Mouse (Mus musculus): ENCODE results near the gene Emilin1. TPM values are rescaled to one million over a fixed set of nuclear protein-coding genes. Genes with fewer than 3 reads are reported as not detected.
"Not testable (repeated sequence)": the region's sequence is repeated elsewhere in the genome, so short reads cannot be mapped to it uniquely, and the experiment has no call there.

Emilin1 gene
- polyA plus RNA-seq, 1 experiment from 2014 or later, result 233 TPM

- WGBS, result 59% methylated on average over 5 of the region's 5 CpGs
- H3K27ac ChIP-seq, result no peak overlapping the region
- no peak for ATAC-seq (ENCODE audit: borderline replicate concordance, extremely low read depth, low FRiP score, low TSS enrichment)
- H3K27me3 ChIP-seq, result no peaks in the 10 kb centered on the region
- no peak overlapping the region for H3K4me3 ChIP-seq
- H3K36me3 ChIP-seq, result peaks cover 38% of the 10 kb centered on the region
- H3K4me2 ChIP-seq, result no peak overlapping the region
- no peaks in the 10 kb centered on the region for H3K4me1 ChIP-seq
- H3K9ac ChIP-seq, result no peak overlapping the region
- no peaks in the 10 kb centered on the region for H3K9me3 ChIP-seq
These were observed 33.8 kb upstream of the Emilin1 start for GRCm38 (mm10) chr5:30879347-30879943.

GRCm38 (mm10) chr5:30881839-30882238 is 31.4 kb upstream of the Emilin1 start:
- H3K27me3 ChIP-seq; H3K4me2 ChIP-seq; H3K9me3 ChIP-seq; ATAC-seq (ENCODE audit: borderline replicate concordance, extremely low read depth, low FRiP score, low TSS enrichment); H3K4me1 ChIP-seq; H3K4me3 ChIP-seq; H3K27ac ChIP-seq; H3K9ac ChIP-seq: not testable (repeated sequence)
- H3K36me3 ChIP-seq, result peaks cover 14% of the 10 kb centered on the region
- WGBS, result 80% methylated on average over 4 of the region's 4 CpGs

- ATAC-seq (ENCODE audit: borderline replicate concordance, extremely low read depth, low FRiP score, low TSS enrichment), result no peak
- Histone ChIP-seq H3K27ac (no peak overlapping the region), H3K4me2 (peak overlapping the region; percentile 87), H3K36me3 (peaks cover under 1% of the 10 kb centered on the region; the same call in 1 of the 2 replicates), H3K9me3 (no peaks in the 10 kb centered on the region), H3K9ac (no peak overlapping the region; the same call in 1 of the 2 replicates), H3K4me1 (peaks cover 22% of the 10 kb centered on the region), H3K4me3 (peak overlapping the region; percentile 91), H3K27me3 (no peaks in the 10 kb centered on the region)
- 37% methylated on average over 4 of the region's 4 CpGs for WGBS
These were observed 27.0 kb upstream of the Emilin1 start for GRCm38 (mm10) chr5:30886209-30886608.

DNA sequence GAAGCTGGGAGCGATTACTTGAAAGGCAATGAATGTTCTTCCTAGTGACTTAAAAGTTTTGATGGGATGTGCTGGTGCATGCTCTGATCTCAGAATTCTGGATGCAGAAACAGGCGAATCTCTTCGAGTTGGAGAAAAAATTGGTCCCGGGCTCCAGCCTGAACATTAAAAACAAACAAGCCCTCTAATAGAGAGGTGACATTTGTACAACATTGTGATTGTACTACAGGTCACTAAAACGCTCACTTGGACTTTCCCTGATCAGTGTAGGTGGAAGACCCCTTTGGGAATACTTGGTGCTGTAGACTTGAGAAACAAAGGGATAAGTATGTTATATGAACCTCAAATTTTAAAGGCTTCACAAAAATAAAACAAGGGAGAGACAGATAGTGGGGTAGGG is 26.5 kb upstream of the Emilin1 start:
- Histone ChIP-seq H3K4me2 (peak overlapping the region; percentile 87), H3K9ac (peak overlapping the region; percentile 70), H3K4me3 (peak overlapping the region; percentile 91), H3K27ac (peak overlapping the region; percentile 98), H3K4me1 (peaks cover 22% of the 10 kb centered on the region), H3K27me3 (no peaks in the 10 kb centered on the region), H3K36me3 (peaks cover 5% of the 10 kb centered on the region), H3K9me3 (no peaks in the 10 kb centered on the region)
- WGBS, result 25% methylated on average over 5 of the region's 5 CpGs
- ATAC-seq (ENCODE audit: borderline replicate concordance, extremely low read depth, low FRiP score, low TSS enrichment), result no peak

- under 1% methylated on average over 19 of the region's 19 CpGs for WGBS
- Histone ChIP-seq H3K9me3 (no peaks in the 10 kb centered on the region), H3K4me3 (peak overlapping the region; percentile 91), H3K9ac (peak overlapping the region; percentile 70), H3K27me3 (no peaks in the 10 kb centered on the region), H3K36me3 (peaks cover 12% of the 10 kb centered on the region), H3K4me1 (peaks cover 22% of the 10 kb centered on the region), H3K27ac (peak overlapping the region; percentile 98), H3K4me2 (peak overlapping the region; percentile 87)
- peak; percentile 37 for ATAC-seq (ENCODE audit: borderline replicate concordance, extremely low read depth, low FRiP score, low TSS enrichment)
These were observed 25.9 kb upstream of the Emilin1 start for GRCm38 (mm10) chr5:30887331-30887761.

- H3K27me3 ChIP-seq, result no peaks in the 10 kb centered on the region
- peak overlapping the region; percentile 87 for H3K4me2 ChIP-seq
- H3K27ac ChIP-seq, result peak overlapping the region; percentile 98
- peaks cover 22% of the 10 kb centered on the region for H3K4me1 ChIP-seq
- H3K36me3 ChIP-seq, result peaks cover 17% of the 10 kb centered on the region
- ATAC-seq (ENCODE audit: borderline replicate concordance, extremely low read depth, low FRiP score, low TSS enrichment), result peak; percentile 88
- H3K4me3 ChIP-seq, result peak overlapping the region; percentile 91
- H3K9me3 ChIP-seq, result no peaks in the 10 kb centered on the region
- H3K9ac ChIP-seq, result peak overlapping the region; percentile 70
- under 1% methylated on average over 28 of the region's 28 CpGs for WGBS
These were observed 25.3 kb upstream of the Emilin1 start for GRCm38 (mm10) chr5:30887858-30888336.

GRCm38 (mm10) chr5:30888337-30889087 is 24.7 kb upstream of the Emilin1 start, which contains the start of gene Agbl5:
Gene Agbl5, plus strand, starts transcription at chr5:30888694.
- Histone ChIP-seq H3K27me3 (no peaks in the 10 kb centered on the region), H3K4me1 (peaks cover 22% of the 10 kb centered on the region), H3K36me3 (peaks cover 23% of the 10 kb centered on the region), H3K4me2 (peak within 1 kb of the TSS; percentile 87), H3K9ac (peak within 1 kb of the TSS; percentile 90), H3K9me3 (no peaks in the 10 kb centered on the region), H3K27ac (peak within 1 kb of the TSS; percentile 98), H3K4me3 (peak within 1 kb of the TSS; percentile 91)
- under 1% methylated on average over 41 of the region's 42 CpGs for WGBS
- peak; percentile 88 for ATAC-seq (ENCODE audit: borderline replicate concordance, extremely low read depth, low FRiP score, low TSS enrichment)

DNA sequence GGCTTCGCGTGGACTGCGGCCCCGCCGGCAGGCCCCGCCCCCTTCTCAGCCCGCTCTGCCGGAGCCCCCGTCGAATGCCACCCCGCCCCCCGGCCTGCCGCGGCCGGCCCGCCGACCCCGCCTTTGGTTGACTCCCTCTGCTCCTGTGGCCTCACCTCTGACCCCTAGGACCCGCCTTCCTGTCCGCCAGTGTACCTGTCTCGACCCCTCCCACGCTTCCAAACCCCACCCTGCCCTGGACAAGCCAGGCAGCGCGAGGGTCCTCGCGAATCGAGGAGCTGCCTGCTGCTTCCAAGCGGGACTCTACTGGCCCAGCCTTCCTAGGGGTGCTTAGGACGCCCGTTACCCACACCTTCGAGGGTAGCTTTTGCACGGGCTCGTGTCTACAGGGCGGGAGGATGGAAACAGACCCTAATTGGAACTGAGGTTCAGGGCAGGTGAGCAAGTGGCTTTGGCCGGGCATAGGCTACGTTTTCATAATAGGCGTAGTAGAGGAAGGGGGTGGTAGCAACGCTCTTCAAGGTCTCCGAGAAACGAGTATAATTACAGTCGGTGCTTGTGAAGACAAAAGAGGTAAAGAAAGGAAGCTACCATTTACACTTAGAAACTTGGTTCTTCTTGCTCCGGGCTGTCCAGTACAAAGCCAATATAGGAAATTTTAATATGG is 24.0 kb upstream of the Emilin1 start:
- no peaks in the 10 kb centered on the region for H3K27me3 ChIP-seq
- peak overlapping the region; percentile 91 for H3K4me3 ChIP-seq
- H3K9me3 ChIP-seq, result no peaks in the 10 kb centered on the region
- WGBS, result under 1% methylated on average over 40 of the region's 42 CpGs
- H3K9ac ChIP-seq, result peak overlapping the region; percentile 90
- ATAC-seq (ENCODE audit: borderline replicate concordance, extremely low read depth, low FRiP score, low TSS enrichment), result 0 out of 2 replicates have a peak, but pooled peaks have one; percentile 9
- H3K27ac ChIP-seq, result peak overlapping the region; percentile 98
- H3K4me1 ChIP-seq, result peaks cover 22% of the 10 kb centered on the region
- peak overlapping the region; percentile 87 for H3K4me2 ChIP-seq
- peaks cover 30% of the 10 kb centered on the region for H3K36me3 ChIP-seq

GRCm38 (mm10) chr5:30890375-30890774 is 22.8 kb upstream of the Emilin1 start:
- Histone ChIP-seq H3K9ac (peak overlapping the region; percentile 90; the same call in 1 of the 2 replicates), H3K4me1 (peaks cover 22% of the 10 kb centered on the region), H3K9me3 (no peaks in the 10 kb centered on the region), H3K4me3 (peak overlapping the region; percentile 91), H3K27ac (peak overlapping the region; percentile 98), H3K4me2 (peak overlapping the region; percentile 87), H3K36me3 (peaks cover 42% of the 10 kb centered on the region), H3K27me3 (no peaks in the 10 kb centered on the region)
- ATAC-seq (ENCODE audit: borderline replicate concordance, extremely low read depth, low FRiP score, low TSS enrichment), result no peak
- WGBS, result 62% methylated on average over 7 of the region's 7 CpGs

- ATAC-seq (ENCODE audit: borderline replicate concordance, extremely low read depth, low FRiP score, low TSS enrichment), result no peak
- H3K4me1 ChIP-seq, result peaks cover 29% of the 10 kb centered on the region
- H3K27me3 ChIP-seq, result no peaks in the 10 kb centered on the region
- no peak overlapping the region for H3K4me3 ChIP-seq
- H3K9me3 ChIP-seq, result no peaks in the 10 kb centered on the region
- 87% methylated on average over 5 of the region's 5 CpGs for WGBS
- peaks cover 71% of the 10 kb centered on the region for H3K36me3 ChIP-seq
- H3K9ac ChIP-seq, result no peak overlapping the region
- H3K4me2 ChIP-seq, result no peak overlapping the region
- H3K27ac ChIP-seq, result no peak overlapping the region
These were observed 11.3 kb upstream of the Emilin1 start for GRCm38 (mm10) chr5:30901860-30902259.

DNA sequence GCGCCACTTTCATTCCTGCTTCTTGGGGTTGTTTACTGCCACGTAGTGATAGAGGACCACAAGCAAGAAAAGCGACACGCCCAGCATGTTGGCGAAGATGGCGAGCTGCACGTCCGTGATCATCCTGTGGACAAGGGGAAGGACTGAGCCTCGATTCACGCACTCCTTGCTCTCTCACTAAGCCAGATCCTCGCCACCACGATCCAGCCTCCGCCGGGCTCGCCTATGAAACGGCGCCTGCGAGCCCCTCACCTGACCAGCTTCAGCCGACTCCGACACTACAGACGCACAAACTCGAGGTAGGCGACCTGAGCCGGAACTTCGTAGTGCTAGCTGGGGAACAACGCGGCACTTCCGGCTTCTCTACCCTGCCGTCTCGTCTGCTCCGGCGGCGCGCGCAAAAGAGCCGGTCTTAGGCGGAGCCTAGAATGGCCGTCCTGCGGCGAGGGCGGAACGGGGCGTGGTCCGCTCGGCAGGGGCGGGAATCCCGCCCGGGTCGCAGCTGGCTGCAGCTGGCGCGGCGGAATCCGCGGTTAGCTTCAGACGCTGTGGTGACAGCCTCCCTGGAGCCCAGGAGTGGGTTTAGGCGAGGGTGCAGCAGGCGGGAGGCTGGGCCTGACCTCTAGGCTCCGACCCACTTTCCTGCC is 5.7 kb upstream of the Emilin1 start, which contains the start of gene Ost4:
Ost4 (minus strand) TSS at position 376 of the 647 bp plus-strand sequence.
- Histone ChIP-seq H3K4me1 (peaks cover 58% of the 10 kb centered on the region), H3K4me2 (peak within 1 kb of the TSS; percentile 88), H3K36me3 (peaks cover 36% of the 10 kb centered on the region), H3K9ac (peak within 1 kb of the TSS; percentile 84), H3K27ac (peak within 1 kb of the TSS; percentile 95), H3K27me3 (no peaks in the 10 kb centered on the region), H3K4me3 (peak within 1 kb of the TSS; percentile 86), H3K9me3 (no peaks in the 10 kb centered on the region)
- WGBS, result under 1% methylated on average over 58 of the region's 58 CpGs
- peak; percentile 94 for ATAC-seq (ENCODE audit: borderline replicate concordance, extremely low read depth, low FRiP score, low TSS enrichment)

All from lung, embryonic 15.5 days (tissue).